Mouse (Mus musculus): ENCODE measurements at regions not wholly inside any gene's neighbourhood (a gene's known extent, or its start where the extent isn't known, plus 50 kb on each side); places are given as distances from the start of the nearest gene placed in this dataset.

DNA sequence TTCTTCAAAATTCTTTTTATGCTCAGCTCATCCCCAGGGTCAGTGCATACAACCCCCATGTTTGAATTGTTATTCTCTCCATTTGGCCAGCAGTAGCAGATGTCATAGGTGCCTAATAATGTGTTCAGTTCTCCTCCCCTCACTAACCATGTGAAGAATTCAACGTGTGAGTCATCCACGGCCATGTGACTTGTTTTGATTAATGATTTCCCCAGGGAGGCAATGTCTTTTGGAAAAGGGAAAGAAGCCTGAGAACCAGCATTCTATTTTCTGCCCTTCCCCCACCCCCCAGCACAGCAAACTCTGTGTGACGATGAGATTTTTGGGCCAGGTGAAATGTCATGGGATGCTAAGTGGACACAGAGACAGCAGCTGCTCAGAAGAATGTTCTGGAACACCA lies 459.5 kb upstream of the Nr2f2 start:
- TF ChIP-seq POLR2A (IDR thresholded peaks at IDR 0.05; ENCODE audit: insufficient read depth, low read length), result no peak
- no peak for TF ChIP-seq EP300 (IDR thresholded peaks at IDR 0.05; ENCODE audit: insufficient read depth, low read depth, low read length)
- no peak for TF ChIP-seq CTCF (IDR thresholded peaks at IDR 0.05; ENCODE audit: low read depth, low read length)
- H3K4me3 ChIP-seq (ENCODE audit: low read depth, low read length), result no peak overlapping the region
- no peaks in the 10 kb centered on the region for H3K4me1 ChIP-seq (ENCODE audit: control insufficient read depth, insufficient read depth, low read length)
- H3K27ac ChIP-seq (ENCODE audit: insufficient read depth, low read length), result no peak overlapping the region
- peaks cover 6% of the 10 kb centered on the region; the same call in 1 of the 2 replicates for H3K9me3 ChIP-seq (replicated peaks; ENCODE audit: control insufficient read depth, insufficient read depth, low read length, poor library complexity, severe bottlenecking)
- no peaks in the 10 kb centered on the region for H3K36me3 ChIP-seq (ENCODE audit: control insufficient read depth, insufficient read depth, low read length, poor library complexity, severe bottlenecking)
- H3K9ac ChIP-seq (ENCODE audit: low read depth, poor library complexity, severe bottlenecking), result no peak overlapping the region
- no peaks in the 10 kb centered on the region for H3K27me3 ChIP-seq (ENCODE audit: control insufficient read depth, insufficient read depth, low read length, poor library complexity, severe bottlenecking)

DNA sequence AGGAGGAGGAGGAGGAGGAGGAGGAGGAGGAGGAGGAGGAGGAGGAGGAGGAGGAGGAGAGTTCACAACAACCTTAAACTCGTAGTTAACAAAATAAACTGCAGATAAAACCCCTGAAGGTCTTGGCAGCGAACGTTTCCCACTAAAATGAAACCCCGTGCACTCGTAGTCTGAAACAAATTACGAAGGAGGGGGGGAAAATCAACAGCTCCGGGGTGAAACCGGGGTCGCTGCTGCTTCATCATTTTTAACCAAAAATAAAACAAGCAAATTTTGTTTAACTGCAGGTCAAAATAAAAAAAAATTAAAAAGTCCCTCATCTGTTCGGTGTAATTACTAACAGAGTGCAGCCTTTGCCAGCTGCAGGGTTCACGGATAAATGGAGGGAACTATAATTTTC lies 456.5 kb upstream of the Nr2f2 start:
- no peak overlapping the region for H3K9ac ChIP-seq (ENCODE audit: low read depth, poor library complexity, severe bottlenecking)
- TF ChIP-seq CTCF (IDR thresholded peaks at IDR 0.05; ENCODE audit: low read depth, low read length) (no peak), EP300 (IDR thresholded peaks at IDR 0.05; ENCODE audit: insufficient read depth, low read depth, low read length) (no peak), POLR2A (IDR thresholded peaks at IDR 0.05; ENCODE audit: insufficient read depth, low read length) (no peak)
- no peak overlapping the region for H3K4me3 ChIP-seq (ENCODE audit: low read depth, low read length)
- no peaks in the 10 kb centered on the region for H3K4me1 ChIP-seq (ENCODE audit: control insufficient read depth, insufficient read depth, low read length)
- H3K27ac ChIP-seq (ENCODE audit: insufficient read depth, low read length), result no peak overlapping the region
- H3K9me3 ChIP-seq (replicated peaks; ENCODE audit: control insufficient read depth, insufficient read depth, low read length, poor library complexity, severe bottlenecking), result no peaks in the 10 kb centered on the region
- H3K27me3 ChIP-seq (ENCODE audit: control insufficient read depth, insufficient read depth, low read length, poor library complexity, severe bottlenecking), result no peaks in the 10 kb centered on the region
- H3K36me3 ChIP-seq (ENCODE audit: control insufficient read depth, insufficient read depth, low read length, poor library complexity, severe bottlenecking), result no peaks in the 10 kb centered on the region

DNA sequence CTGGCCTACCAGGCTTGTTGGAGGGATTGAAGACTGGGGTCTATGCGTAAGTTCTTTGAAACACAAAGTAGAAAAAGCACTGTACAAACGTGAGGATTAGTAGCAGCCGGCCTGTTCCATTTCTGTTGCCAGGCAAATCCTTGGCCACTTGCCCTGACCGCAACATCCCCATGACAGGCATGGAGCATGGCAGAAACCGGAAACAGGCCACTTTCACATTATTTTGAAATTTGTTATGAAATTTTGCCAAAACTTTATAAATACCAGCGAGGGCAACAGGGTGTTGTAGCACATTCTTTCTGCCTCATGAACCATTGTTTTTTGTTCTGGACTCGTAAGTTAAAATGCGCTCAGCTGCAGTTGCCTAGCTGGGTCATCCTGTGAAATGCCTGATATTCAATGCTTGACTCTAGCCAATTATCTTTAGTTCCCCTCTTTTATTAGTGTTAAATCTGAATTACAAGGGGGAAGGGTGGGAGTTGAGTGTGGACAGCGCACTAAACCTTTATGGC lies 455.8 kb upstream of the Nr2f2 start:
- no peak for TF ChIP-seq EP300 (IDR thresholded peaks at IDR 0.05; ENCODE audit: insufficient read depth, low read depth, low read length)
- TF ChIP-seq CTCF (IDR thresholded peaks at IDR 0.05; ENCODE audit: low read depth, low read length), result no peak
- no peak for TF ChIP-seq POLR2A (IDR thresholded peaks at IDR 0.05; ENCODE audit: insufficient read depth, low read length)
- no peaks in the 10 kb centered on the region for H3K4me1 ChIP-seq (ENCODE audit: control insufficient read depth, insufficient read depth, low read length)
- H3K36me3 ChIP-seq (ENCODE audit: control insufficient read depth, insufficient read depth, low read length, poor library complexity, severe bottlenecking), result no peaks in the 10 kb centered on the region
- H3K9me3 ChIP-seq (replicated peaks; ENCODE audit: control insufficient read depth, insufficient read depth, low read length, poor library complexity, severe bottlenecking), result no peaks in the 10 kb centered on the region
- H3K9ac ChIP-seq (ENCODE audit: low read depth, poor library complexity, severe bottlenecking), result no peak overlapping the region
- no peak overlapping the region for H3K27ac ChIP-seq (ENCODE audit: insufficient read depth, low read length)
- H3K27me3 ChIP-seq (ENCODE audit: control insufficient read depth, insufficient read depth, low read length, poor library complexity, severe bottlenecking), result no peaks in the 10 kb centered on the region
- H3K4me3 ChIP-seq (ENCODE audit: low read depth, low read length), result no peak overlapping the region

DNA sequence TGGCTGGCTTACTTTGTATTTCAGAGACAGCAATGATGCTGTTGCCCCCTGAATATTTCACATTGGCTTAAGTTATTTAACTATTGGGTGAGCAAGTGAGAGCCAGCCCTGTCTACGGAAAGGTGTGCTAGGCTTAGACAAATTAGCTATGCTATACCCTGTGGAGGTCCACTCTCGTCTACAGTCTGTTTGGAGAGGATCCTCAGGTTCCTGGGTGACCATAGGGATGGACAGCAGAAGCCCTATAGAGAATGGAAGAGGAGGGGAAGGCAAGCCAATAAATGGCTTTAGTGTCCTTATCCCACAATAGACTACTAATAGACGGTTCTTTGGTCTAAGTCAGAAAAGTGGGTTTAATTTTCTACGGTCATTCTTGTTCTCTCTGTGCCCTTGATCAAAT lies 455.3 kb upstream of the Nr2f2 start:
- Histone ChIP-seq H3K9me3 (replicated peaks; ENCODE audit: control insufficient read depth, insufficient read depth, low read length, poor library complexity, severe bottlenecking) (no peaks in the 10 kb centered on the region), H3K36me3 (ENCODE audit: control insufficient read depth, insufficient read depth, low read length, poor library complexity, severe bottlenecking) (no peaks in the 10 kb centered on the region), H3K4me3 (ENCODE audit: low read depth, low read length) (no peak overlapping the region), H3K9ac (ENCODE audit: low read depth, poor library complexity, severe bottlenecking) (no peak overlapping the region), H3K27me3 (ENCODE audit: control insufficient read depth, insufficient read depth, low read length, poor library complexity, severe bottlenecking) (no peaks in the 10 kb centered on the region), H3K27ac (ENCODE audit: insufficient read depth, low read length) (no peak overlapping the region), H3K4me1 (ENCODE audit: control insufficient read depth, insufficient read depth, low read length) (no peaks in the 10 kb centered on the region)
- TF ChIP-seq POLR2A (IDR thresholded peaks at IDR 0.05; ENCODE audit: insufficient read depth, low read length) (no peak), CTCF (IDR thresholded peaks at IDR 0.05; ENCODE audit: low read depth, low read length) (no peak), EP300 (IDR thresholded peaks at IDR 0.05; ENCODE audit: insufficient read depth, low read depth, low read length) (no peak)

DNA sequence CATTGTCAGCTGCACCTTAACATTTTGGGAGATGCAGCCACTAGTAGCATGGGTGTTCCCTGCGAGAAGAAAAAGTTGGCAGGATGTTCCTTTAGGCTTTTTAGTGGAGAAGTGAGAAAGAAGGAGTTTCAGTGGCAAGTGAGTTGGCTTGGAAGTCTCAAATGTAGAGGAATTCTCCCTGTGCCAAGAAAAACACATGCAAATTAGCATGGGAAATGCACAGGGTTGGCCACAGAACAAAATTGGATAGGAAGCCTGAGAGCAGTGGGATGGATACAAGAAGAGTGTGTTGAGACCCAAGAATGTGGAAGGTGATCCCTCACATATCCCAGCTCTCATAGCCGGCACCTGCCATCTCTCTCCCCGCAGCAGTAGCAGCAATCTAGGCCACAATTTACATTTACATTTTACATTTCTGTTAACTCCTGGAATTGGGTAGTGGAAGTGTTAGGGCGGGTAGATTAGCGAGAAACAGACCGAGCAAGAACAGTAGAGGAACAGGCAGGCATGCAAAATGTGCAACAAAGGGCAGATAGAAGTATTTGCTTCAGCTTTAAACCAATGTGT lies 450.9 kb upstream of the Nr2f2 start:
- H3K27me3 ChIP-seq (ENCODE audit: control insufficient read depth, insufficient read depth, low read length, poor library complexity, severe bottlenecking), result no peaks in the 10 kb centered on the region
- no peaks in the 10 kb centered on the region for H3K9me3 ChIP-seq (replicated peaks; ENCODE audit: control insufficient read depth, insufficient read depth, low read length, poor library complexity, severe bottlenecking)
- H3K36me3 ChIP-seq (ENCODE audit: control insufficient read depth, insufficient read depth, low read length, poor library complexity, severe bottlenecking), result no peaks in the 10 kb centered on the region
- H3K9ac ChIP-seq (ENCODE audit: low read depth, poor library complexity, severe bottlenecking), result no peak overlapping the region
- H3K4me3 ChIP-seq (ENCODE audit: low read depth, low read length), result no peak overlapping the region
- H3K27ac ChIP-seq (ENCODE audit: insufficient read depth, low read length), result no peak overlapping the region
- no peaks in the 10 kb centered on the region for H3K4me1 ChIP-seq (ENCODE audit: control insufficient read depth, insufficient read depth, low read length)
- TF ChIP-seq EP300 (IDR thresholded peaks at IDR 0.05; ENCODE audit: insufficient read depth, low read depth, low read length), result no peak
- no peak for TF ChIP-seq POLR2A (IDR thresholded peaks at IDR 0.05; ENCODE audit: insufficient read depth, low read length)
- no peak for TF ChIP-seq CTCF (IDR thresholded peaks at IDR 0.05; ENCODE audit: low read depth, low read length)

DNA sequence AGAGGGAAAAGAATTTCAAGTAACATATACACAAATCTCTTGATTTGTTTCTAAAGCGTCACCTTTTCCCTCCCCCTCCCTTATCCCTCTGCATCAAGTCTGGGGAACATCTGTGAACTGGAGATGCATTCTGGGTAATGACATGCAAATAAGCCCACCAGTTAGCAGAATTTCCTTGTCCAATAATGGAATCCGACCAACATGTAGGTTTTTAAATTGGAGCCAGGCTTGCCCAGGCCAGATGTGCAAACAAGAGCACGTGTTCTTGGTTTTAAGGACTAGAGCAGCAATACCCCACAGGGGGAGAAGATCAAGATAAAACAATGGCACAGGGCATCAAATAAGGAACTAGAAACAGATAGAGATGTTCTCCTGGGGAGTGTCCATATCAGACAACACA lies 447.9 kb upstream of the Nr2f2 start:
- Histone ChIP-seq H3K4me1 (ENCODE audit: control insufficient read depth, insufficient read depth, low read length) (no peaks in the 10 kb centered on the region), H3K27me3 (ENCODE audit: control insufficient read depth, insufficient read depth, low read length, poor library complexity, severe bottlenecking) (no peaks in the 10 kb centered on the region), H3K4me3 (ENCODE audit: low read depth, low read length) (no peak overlapping the region), H3K9me3 (replicated peaks; ENCODE audit: control insufficient read depth, insufficient read depth, low read length, poor library complexity, severe bottlenecking) (no peaks in the 10 kb centered on the region), H3K36me3 (ENCODE audit: control insufficient read depth, insufficient read depth, low read length, poor library complexity, severe bottlenecking) (no peaks in the 10 kb centered on the region), H3K27ac (ENCODE audit: insufficient read depth, low read length) (no peak overlapping the region), H3K9ac (ENCODE audit: low read depth, poor library complexity, severe bottlenecking) (no peak overlapping the region)
- TF ChIP-seq CTCF (IDR thresholded peaks at IDR 0.05; ENCODE audit: low read depth, low read length), result no peak
- TF ChIP-seq EP300 (IDR thresholded peaks at IDR 0.05; ENCODE audit: insufficient read depth, low read depth, low read length), result no peak
- no peak for TF ChIP-seq POLR2A (IDR thresholded peaks at IDR 0.05; ENCODE audit: insufficient read depth, low read length)

Data from ES-Bruce4 (cell line).